Mouse (Mus musculus) embryonic facial prominence, embryonic 11.5 days (tissue): ENCODE measurements around the gene Eif2b5. TPM values are rescaled to one million over a fixed set of nuclear protein-coding genes. Genes with fewer than 3 reads are reported as not detected.

Experiments used
- ATAC-seq: fragments of 200-750 bp; cut with Nextera tagmentation; replicated peaks from 2 replicates; pipeline ENCODE4 v1.8.0; 2017; ENCODE audit warnings: low read depth; ENCODE audit not compliant: insufficient number of reproducible peaks, low FRiP score, low TSS enrichment
- DNase-seq: peaks from one replicate; pipeline ENCODE4 v3.0.0-alpha.2; 2015; ENCODE audit warnings: low spot score
- H3K27ac ChIP-seq: fragments of 300-500 bp; sonication (generic); replicated peaks from 2 replicates; pipeline ENCODE4 v1.5.1; 2014; ENCODE audit warnings: mild to moderate bottlenecking, low read depth, low read length, control low read depth
- H3K27me3 ChIP-seq: fragments of 300-500 bp; sonication (generic); 2 replicates; pipeline ENCODE4 v1.6.1; 2014; ENCODE audit warnings: mild to moderate bottlenecking, low read length, moderate library complexity, mixed read lengths; ENCODE audit not compliant: control insufficient read depth, insufficient read depth
- H3K36me3 ChIP-seq: fragments of 300-500 bp; sonication (generic); replicated peaks from 2 replicates; pipeline ENCODE4 v1.6.1; 2014; ENCODE audit warnings: low read depth, mild to moderate bottlenecking, low read length, moderate library complexity, mixed read lengths; ENCODE audit not compliant: control insufficient read depth, insufficient read depth
- H3K4me1 ChIP-seq: fragments of 300-500 bp; sonication (generic); 2 replicates; pipeline ENCODE4 v1.6.1; 2014; ENCODE audit warnings: low read length, mixed read lengths; ENCODE audit not compliant: control insufficient read depth, insufficient read depth
- H3K4me2 ChIP-seq: fragments of 300-500 bp; sonication (generic); 2 replicates; pipeline ENCODE4 v1.6.1; 2014; ENCODE audit warnings: low read depth, mild to moderate bottlenecking, control low read depth, low read length, moderate library complexity
- H3K4me3 ChIP-seq: fragments of 300-500 bp; sonication (generic); 2 replicates; pipeline ENCODE4 v1.5.1; 2014; ENCODE audit warnings: low read depth, low read length, control low read depth
- H3K9ac ChIP-seq: fragments of 300-500 bp; sonication (generic); replicated peaks from 2 replicates; pipeline ENCODE4 v1.6.1; 2014; ENCODE audit warnings: mild to moderate bottlenecking, control low read depth, low read length
- H3K9me3 ChIP-seq: fragments of 300-500 bp; sonication (generic); replicated peaks from 2 replicates; pipeline ENCODE4 v1.6.1; 2016; ENCODE audit warnings: mild to moderate bottlenecking, low read length, inconsistent platforms, mixed read lengths; ENCODE audit not compliant: control insufficient read depth
- WGBS: fragments of 180-500 bp; shearing (Covaris S2); extraction: QIAGEN DNeasy Blood & Tissue Kit; methylation state at CpG from one replicate; pipeline ENCODE4 v1.1.7; 2014; 5-methylcytosine and 5-hydroxymethylcytosine counted together
- polyA plus RNA-seq: library from polyadenylated mRNA; unstranded; fragments of >200 nt; fragmentation: Nextera tagmentation; extraction: Ambion mirVana; gene quantifications from 2 replicates; pipeline ENCODE4 v1.2.1, GENCODE M21; 2014

Eif2b5 gene
- polyA plus RNA-seq, 1 experiment from 2014 or later: 144 TPM

DNA sequence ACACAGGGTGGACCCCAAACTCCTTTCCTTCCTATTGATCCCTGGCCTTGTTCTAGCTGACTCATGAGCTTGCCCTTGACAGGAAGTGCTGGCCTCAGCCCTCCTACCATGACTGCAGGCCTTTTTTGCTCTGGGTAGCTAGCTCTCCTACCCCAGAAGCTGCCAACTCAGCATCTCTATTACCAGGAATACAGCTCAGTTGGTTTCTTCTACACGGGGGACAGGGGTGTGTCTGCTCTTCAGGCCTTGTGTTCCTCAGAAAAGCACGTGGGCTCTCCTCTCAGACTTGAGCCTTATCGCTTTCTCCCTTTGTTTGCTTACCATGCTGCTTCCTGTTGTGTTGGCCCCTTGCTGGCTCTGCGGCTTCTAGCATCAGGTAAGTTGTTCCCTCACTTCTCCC, 41.8 kb downstream of the Eif2b5 start:
- Histone ChIP-seq H3K9me3 (no peaks in the 10 kb centered on the region), H3K36me3 (peaks cover 7% of the 10 kb centered on the region), H3K9ac (no peak overlapping the region), H3K27ac (no peak overlapping the region), H3K4me2 (no peak overlapping the region), H3K27me3 (no peaks in the 10 kb centered on the region), H3K4me3 (no peak overlapping the region), H3K4me1 (peaks cover 3% of the 10 kb centered on the region)
- DNase-seq (no peak), ATAC-seq (no peak)
- 89% methylated on average over 4 of the region's 4 CpGs for WGBS

DNA sequence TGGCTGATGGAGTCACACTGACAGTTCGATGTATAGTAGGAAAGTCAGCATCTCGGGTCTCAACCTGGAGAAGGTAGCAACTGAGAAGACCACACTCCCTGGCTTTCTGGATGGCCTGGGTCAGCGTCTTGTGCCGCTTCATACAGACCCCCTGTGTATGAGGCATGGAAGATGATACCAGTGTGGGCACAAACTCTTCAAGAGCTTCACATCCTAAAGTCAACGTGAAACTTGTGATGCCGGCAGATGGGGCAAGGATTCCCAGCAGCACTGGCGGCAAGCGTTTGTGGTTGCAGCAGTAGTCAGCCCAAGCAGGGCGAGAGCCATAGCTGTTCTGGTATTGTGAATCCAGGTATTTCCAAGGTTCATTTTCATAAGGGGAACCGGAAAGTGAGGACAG, 47.1 kb downstream of the Eif2b5 start:
- no peaks in the 10 kb centered on the region for H3K27me3 ChIP-seq
- H3K9ac ChIP-seq: no peak overlapping the region
- no peaks in the 10 kb centered on the region for H3K9me3 ChIP-seq
- peaks cover 4% of the 10 kb centered on the region for H3K36me3 ChIP-seq
- no peak overlapping the region for H3K27ac ChIP-seq
- no peak for DNase-seq
- no peak overlapping the region for H3K4me2 ChIP-seq
- no peaks in the 10 kb centered on the region for H3K4me1 ChIP-seq
- H3K4me3 ChIP-seq: no peak overlapping the region
- WGBS: 95% methylated on average over 10 of the region's 10 CpGs
- ATAC-seq: no peak

- Histone ChIP-seq H3K9me3 (no peaks in the 10 kb centered on the region), H3K4me1 (no peaks in the 10 kb centered on the region), H3K27ac (no peak overlapping the region), H3K9ac (no peak overlapping the region), H3K4me3 (0 out of 2 replicates have a peak overlapping the region, but pooled peaks have one; percentile 60), H3K36me3 (peaks cover 14% of the 10 kb centered on the region), H3K4me2 (peak overlapping the region; percentile 70), H3K27me3 (no peaks in the 10 kb centered on the region)
- WGBS: 56% methylated on average over 5 of the region's 5 CpGs
- no peak for DNase-seq
- no peak for ATAC-seq
Measured at GRCm38 (mm10) chr16:20547423-20547822, 48.8 kb downstream of the Eif2b5 start.

- Histone ChIP-seq H3K27me3 (no peaks in the 10 kb centered on the region), H3K36me3 (peaks cover 17% of the 10 kb centered on the region), H3K9me3 (no peaks in the 10 kb centered on the region), H3K4me2 (peak within 1 kb of the TSS; percentile 70), H3K4me3 (peak within 1 kb of the TSS; percentile 60), H3K4me1 (no peaks in the 10 kb centered on the region), H3K27ac (peak within 1 kb of the TSS; percentile 67; the same call in 1 of the 2 replicates), H3K9ac (peak within 1 kb of the TSS; percentile 69)
- ATAC-seq (peak; percentile 98), DNase-seq (peak; percentile 100)
- under 1% methylated on average over 56 of the region's 56 CpGs for WGBS
Measured at GRCm38 (mm10) chr16:20548096-20548948, 49.7 kb downstream of the Eif2b5 start, which contains the start of gene Abcf3. Abcf3 (plus strand) TSS chr16:20548577.

GRCm38 (mm10) chr16:20549161-20549560, 50.5 kb downstream of the Eif2b5 start:
- no peaks in the 10 kb centered on the region for H3K27me3 ChIP-seq
- ATAC-seq (no peak), DNase-seq (no peak)
- peak overlapping the region; percentile 50 for H3K4me2 ChIP-seq
- peaks cover 18% of the 10 kb centered on the region for H3K36me3 ChIP-seq
- peak overlapping the region; percentile 69 for H3K9ac ChIP-seq
- no peak overlapping the region for H3K27ac ChIP-seq
- H3K9me3 ChIP-seq: no peaks in the 10 kb centered on the region
- 52% methylated on average over 9 of the region's 9 CpGs for WGBS
- H3K4me1 ChIP-seq: no peaks in the 10 kb centered on the region
- peak overlapping the region; percentile 60 for H3K4me3 ChIP-seq

DNA sequence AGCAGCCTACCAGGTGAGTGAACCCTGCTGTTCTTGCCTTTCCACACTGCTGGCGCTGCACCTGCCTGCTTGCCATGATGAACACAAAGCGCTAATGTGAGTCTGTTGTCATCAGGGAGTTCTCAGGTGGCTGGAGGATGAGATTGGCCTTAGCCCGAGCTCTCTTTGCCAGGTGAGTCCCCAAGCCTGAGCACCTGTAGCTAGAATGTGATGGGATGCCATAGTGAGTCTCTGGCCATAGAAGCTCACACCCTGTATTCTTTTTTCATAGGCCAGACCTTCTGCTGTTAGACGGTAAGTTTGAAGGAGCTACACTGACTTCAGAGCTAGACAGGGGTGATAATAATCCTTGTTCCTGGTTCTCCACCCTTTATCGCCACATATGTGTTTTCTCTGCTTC, 53.1 kb downstream of the Eif2b5 start:
- Histone ChIP-seq H3K27me3 (no peaks in the 10 kb centered on the region), H3K4me1 (no peaks in the 10 kb centered on the region), H3K4me2 (no peak overlapping the region), H3K27ac (no peak overlapping the region), H3K9ac (no peak overlapping the region), H3K36me3 (peaks cover 15% of the 10 kb centered on the region), H3K9me3 (no peaks in the 10 kb centered on the region), H3K4me3 (no peak overlapping the region)
- DNase-seq (no peak), ATAC-seq (no peak)
- WGBS: 94% methylated on average over 5 of the region's 5 CpGs

DNA sequence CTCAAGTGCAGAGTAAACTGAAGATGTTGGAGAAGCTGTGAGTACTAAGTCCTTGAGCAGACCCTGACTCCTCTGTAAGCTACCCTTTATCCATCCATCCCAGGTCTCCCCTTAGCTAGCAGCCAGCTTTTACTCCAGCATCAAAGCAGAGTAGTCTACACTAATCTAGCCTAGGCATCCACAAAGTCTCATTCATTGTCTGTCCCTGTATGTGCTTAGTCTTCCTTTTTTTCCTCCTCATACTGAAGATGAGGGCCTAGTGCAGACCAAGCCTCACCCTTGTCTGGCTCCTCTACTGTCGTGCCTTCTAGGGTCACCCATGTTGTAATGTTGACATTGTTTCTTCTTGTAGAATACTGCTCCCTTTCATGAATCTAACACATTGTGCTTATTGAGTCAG, 54.0 kb downstream of the Eif2b5 start:
- H3K27me3 ChIP-seq: no peaks in the 10 kb centered on the region
- H3K9me3 ChIP-seq: no peaks in the 10 kb centered on the region
- 97% methylated on average over 1 of the region's 1 CpGs for WGBS
- H3K9ac ChIP-seq: no peak overlapping the region
- peaks cover 15% of the 10 kb centered on the region for H3K36me3 ChIP-seq
- DNase-seq (no peak), ATAC-seq (no peak)
- no peak overlapping the region for H3K4me3 ChIP-seq
- H3K4me1 ChIP-seq: no peaks in the 10 kb centered on the region
- no peak overlapping the region for H3K27ac ChIP-seq
- no peak overlapping the region for H3K4me2 ChIP-seq

DNA sequence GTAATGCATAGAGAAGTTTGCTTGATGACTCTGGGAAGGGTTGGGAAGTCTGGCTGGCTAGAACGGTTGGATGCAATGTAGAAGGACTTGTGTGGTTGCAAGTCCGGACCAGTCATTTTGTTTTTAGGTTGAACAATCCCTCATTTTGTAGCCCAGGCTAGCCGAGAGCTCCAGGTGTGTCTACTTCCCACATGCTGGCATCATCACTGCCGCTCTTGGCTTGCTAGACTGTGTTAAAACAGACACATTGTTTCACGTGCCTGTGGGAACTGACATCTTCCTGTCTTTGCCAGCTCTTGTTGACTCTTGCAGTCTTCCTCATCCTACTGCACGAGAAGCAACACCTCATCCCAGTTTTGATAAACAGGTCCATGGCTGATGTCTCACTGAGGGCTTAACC, 56.4 kb downstream of the Eif2b5 start:
- Histone ChIP-seq H3K4me3 (no peak overlapping the region), H3K4me2 (no peak overlapping the region; the same call in 1 of the 2 replicates), H3K36me3 (peaks cover 15% of the 10 kb centered on the region), H3K27ac (no peak overlapping the region), H3K9me3 (no peaks in the 10 kb centered on the region), H3K4me1 (no peaks in the 10 kb centered on the region), H3K27me3 (no peaks in the 10 kb centered on the region), H3K9ac (no peak overlapping the region)
- ATAC-seq (no peak), DNase-seq (no peak)
- 86% methylated on average over 6 of the region's 6 CpGs for WGBS
